In the genomic region with DNA sequence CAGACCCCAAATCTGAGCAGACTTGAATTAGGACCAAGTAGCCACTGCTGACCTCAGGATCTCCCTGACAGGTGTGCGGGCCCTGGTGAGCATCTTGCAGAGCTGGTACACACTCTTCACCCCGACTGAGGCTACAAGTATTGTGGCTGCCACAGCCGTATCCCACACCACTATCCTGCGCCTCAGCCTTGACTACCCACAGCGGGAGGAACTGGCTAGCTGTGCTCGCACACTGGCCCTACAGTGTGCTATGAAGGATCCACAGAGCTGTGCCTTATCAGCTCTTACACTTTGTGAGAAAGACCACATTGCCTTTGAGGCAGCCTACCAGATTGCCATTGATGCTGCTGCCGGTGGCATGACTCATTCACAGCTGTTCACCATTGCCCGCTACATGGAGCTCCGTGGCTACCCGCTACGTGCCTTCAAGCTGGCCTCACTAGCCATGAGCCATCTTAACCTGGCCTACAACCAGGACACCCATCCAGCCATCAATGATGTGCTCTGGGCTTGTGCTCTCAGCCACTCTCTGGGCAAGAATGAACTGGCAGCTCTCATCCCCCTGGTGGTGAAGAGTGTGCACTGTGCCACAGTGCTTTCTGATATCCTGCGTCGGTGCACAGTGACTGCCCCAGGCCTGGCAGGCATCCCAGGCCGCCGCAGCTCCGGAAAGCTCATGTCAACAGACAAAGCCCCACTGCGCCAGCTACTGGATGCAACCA, we compare ENCODE assay signal across 8 mouse cellular contexts. TPM values are rescaled to one million over a fixed set of nuclear protein-coding genes. Genes with fewer than 3 reads are reported as not detected.
DNase-seq lines count a peak whose midpoint lies in the region; ATAC-seq and TF ChIP-seq lines count a peak whose summit lies in the region.

No protein-coding gene starts in this region.

- DNase-seq in MN1 (ENCODE audit: low spot score): peak; percentile 90
- peak; percentile 72 for DNase-seq in cerebellum, adult 8-10 months
- DNase-seq in forelimb bud, embryonic 11.5 days (ENCODE audit: low read depth, low spot score): peak; percentile 43
- DNase-seq in hindbrain, postnatal 0 days (ENCODE audit: low spot score): peak; percentile 91
- peak; percentile 59 to 65 for DNase-seq in left cerebral cortex, adult 2 months (ENCODE audit: extremely low spot score in 1 of 2, low spot score in 2 of 2)
- DNase-seq in right cerebral cortex, adult 18-20 months: peak; percentile 71
- DNase-seq in urinary bladder, postnatal 36 days (ENCODE audit: low spot score in 2 of 2): peak; percentile 35 to 64

- no peaks in the 10 kb centered on the region for H3K9me3 ChIP-seq in hindbrain, postnatal 0 days (ENCODE audit: low read length)

- peak; percentile 98 for TF ChIP-seq CTCF in hindbrain, postnatal 0 days (IDR thresholded peaks at IDR 0.05; ENCODE audit: low read depth)
- TF ChIP-seq CTCF in left cerebral cortex, adult 2 months (IDR thresholded peaks at IDR 0.05): peak; percentile 80

- intact Hi-C loops in left cerebral cortex, adult 2 months (cut with DNase I): loop anchor here (2.0 kb wide), 1 partner anchor 110 kb away; a partner anchor contains a TSS

- H3K9ac ChIP-seq in hindbrain, postnatal 0 days (replicated peaks; ENCODE audit: low read length): no peak overlapping the region

- 55% methylated on average over 17 of the region's 17 CpGs for WGBS in hindbrain, postnatal 0 days

- H3K36me3 ChIP-seq in hindbrain, postnatal 0 days (ENCODE audit: insufficient read depth, low read length): peaks cover 9% of the 10 kb centered on the region

- H3K4me1 ChIP-seq in hindbrain, postnatal 0 days (ENCODE audit: insufficient read depth, low read length): no peaks in the 10 kb centered on the region

- 0 out of 2 replicates have a peak overlapping the region, but pooled peaks have one; percentile 11 for H3K27ac ChIP-seq in hindbrain, postnatal 0 days
- no peak overlapping the region for H3K27ac ChIP-seq in left cerebral cortex, adult 2 months

- no peak overlapping the region for H3K4me3 ChIP-seq in hindbrain, postnatal 0 days (ENCODE audit: low read length)
- no peak overlapping the region for H3K4me3 ChIP-seq in left cerebral cortex, adult 2 months

- no peaks in the 10 kb centered on the region for H3K27me3 ChIP-seq in hindbrain, postnatal 0 days (ENCODE audit: insufficient read depth, low read length)

- no peak overlapping the region for H3K4me2 ChIP-seq in hindbrain, postnatal 0 days (ENCODE audit: low read depth, low read length)

- ATAC-seq in hindbrain, postnatal 0 days: peak; percentile 94
- ATAC-seq in megakaryocyte, adult 5-6 weeks (ENCODE audit: poor library complexity, severe bottlenecking): peak; percentile 77

RNA-seq across cellular contexts. Expression of a gene that starts 7.7 kb away (rescaled TPM):
- 40.7 and 64.4 TPM in 2 replicates for total RNA-seq in hindbrain, postnatal 0 days (2014; rRNA removed)
- polyA plus RNA-seq in hindbrain, postnatal 0 days (2015; fragmentation: Nextera tagmentation; extraction: Ambion mirVana): 52.2 and 54.0 TPM in 2 replicates
- 10 to 100 TPM; 62.2 to 65.5 TPM for total RNA-seq in left cerebral cortex, adult 2 months (2021)
- 48.9 and 55.7 TPM in 2 replicates for total RNA-seq in megakaryocyte, adult 5-6 weeks (2015)
- total RNA-seq in megakaryocyte, adult 5-6 weeks (2017): 32.0 and 46.4 TPM in 2 replicates

RNA-seq across cellular contexts. Expression of a gene that starts 8.6 kb away (rescaled TPM):
- 47.4 and 49.5 TPM in 2 replicates for total RNA-seq in hindbrain, postnatal 0 days (2014; rRNA removed)
- polyA plus RNA-seq in hindbrain, postnatal 0 days (2015; fragmentation: Nextera tagmentation; extraction: Ambion mirVana): 18.5 and 20.2 TPM in 2 replicates
- total RNA-seq in left cerebral cortex, adult 2 months (2021): 10 to 100 TPM; 41.9 to 43.6 TPM
- 9.5 and 10.1 TPM in 2 replicates for total RNA-seq in megakaryocyte, adult 5-6 weeks (2015)
- 18.9 and 20.0 TPM in 2 replicates for total RNA-seq in megakaryocyte, adult 5-6 weeks (2017)

RNA-seq across cellular contexts. Expression of a gene that starts 32.6 kb away (rescaled TPM):
- 13.1 and 16.7 TPM in 2 replicates for total RNA-seq in hindbrain, postnatal 0 days (2014; rRNA removed)
- 56.9 and 58.5 TPM in 2 replicates for polyA plus RNA-seq in hindbrain, postnatal 0 days (2015; fragmentation: Nextera tagmentation; extraction: Ambion mirVana)
- total RNA-seq in left cerebral cortex, adult 2 months (2021): 10 to 100 TPM; 14.8 to 21.3 TPM
- 10.9 and 18.2 TPM in 2 replicates for total RNA-seq in megakaryocyte, adult 5-6 weeks (2015)
- 11.3 and 20.2 TPM in 2 replicates for total RNA-seq in megakaryocyte, adult 5-6 weeks (2017)
